Mouse (Mus musculus): ENCODE measurements around the gene Clec16a. TPM values are rescaled to one million over a fixed set of nuclear protein-coding genes. Genes with fewer than 3 reads are reported as not detected.

Gene Clec16a
- polyA plus RNA-seq (2015; fragmentation: Nextera tagmentation; extraction: Ambion mirVana): 66.2 and 72.3 TPM in 2 replicates

DNA sequence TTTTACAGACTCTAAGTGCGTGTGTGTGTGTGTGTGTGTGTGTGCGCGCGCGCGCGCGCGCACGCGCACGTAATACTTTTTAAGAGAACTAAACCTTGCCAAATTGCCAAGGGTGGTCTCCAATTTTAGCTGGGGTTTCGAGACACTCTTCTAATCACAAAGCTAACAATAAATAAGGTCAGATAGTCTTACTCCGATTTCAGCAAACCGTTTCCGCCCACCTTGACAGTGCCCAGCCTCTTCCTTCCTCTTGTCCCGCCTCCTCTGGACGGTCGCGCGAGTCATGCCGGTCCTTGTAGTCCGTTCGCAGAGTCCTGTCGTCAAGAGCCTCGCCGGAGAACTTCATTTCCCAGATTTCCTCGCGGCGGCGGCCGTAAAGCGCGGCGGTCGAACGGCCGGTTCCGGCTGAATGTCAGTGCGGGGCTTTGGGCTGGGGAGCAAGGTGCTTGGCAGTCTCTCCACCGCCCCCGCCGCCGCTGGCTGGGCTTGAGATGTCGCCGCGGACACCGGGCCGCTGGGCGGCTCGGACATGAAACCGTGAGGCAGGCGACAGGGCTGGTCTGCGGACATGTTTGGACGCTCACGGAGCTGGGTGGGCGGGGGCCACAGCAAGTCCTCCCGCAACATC, at the start of gene Clec16a:
TSS of gene Clec16a (plus strand) at position 345 of the 628 bp plus-strand sequence.

DNA sequence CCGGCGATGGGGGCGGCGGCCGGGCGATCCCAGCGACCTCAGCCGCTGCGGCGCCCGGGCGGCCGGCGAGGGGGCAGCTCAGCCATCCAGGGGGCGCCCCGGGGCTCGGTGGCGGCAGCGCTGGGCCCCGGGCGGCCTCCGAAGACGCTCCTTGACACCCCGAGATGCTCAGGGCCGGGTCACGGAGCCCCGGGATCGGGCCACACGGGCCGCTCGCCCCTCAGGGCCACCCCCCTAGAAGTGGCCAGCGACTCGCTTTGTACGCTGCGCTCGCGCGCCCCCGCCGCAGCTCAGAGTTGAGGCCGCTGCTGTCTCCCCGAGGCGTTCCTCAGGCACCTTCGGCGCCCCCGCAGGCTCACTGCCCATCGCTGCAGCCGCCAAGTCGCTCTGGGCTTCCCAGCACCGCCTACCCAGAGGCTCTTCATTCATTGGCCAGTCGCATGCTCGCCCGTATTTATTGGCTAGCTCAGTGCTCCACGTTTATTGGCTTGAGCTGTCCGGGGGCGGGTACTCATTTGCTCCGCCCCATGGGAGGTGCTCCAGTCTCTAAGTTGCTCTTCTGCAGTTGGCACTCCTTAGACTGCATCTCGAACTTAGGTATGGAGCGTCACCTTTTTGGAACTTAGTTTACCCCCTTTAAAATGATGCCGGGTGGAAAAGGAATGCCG, 2.3 kb upstream of the Clec16a start, which contains the start of gene Dexi:
TSS of gene Dexi (minus strand) at position 357 of the 668 bp plus-strand sequence.

DNA sequence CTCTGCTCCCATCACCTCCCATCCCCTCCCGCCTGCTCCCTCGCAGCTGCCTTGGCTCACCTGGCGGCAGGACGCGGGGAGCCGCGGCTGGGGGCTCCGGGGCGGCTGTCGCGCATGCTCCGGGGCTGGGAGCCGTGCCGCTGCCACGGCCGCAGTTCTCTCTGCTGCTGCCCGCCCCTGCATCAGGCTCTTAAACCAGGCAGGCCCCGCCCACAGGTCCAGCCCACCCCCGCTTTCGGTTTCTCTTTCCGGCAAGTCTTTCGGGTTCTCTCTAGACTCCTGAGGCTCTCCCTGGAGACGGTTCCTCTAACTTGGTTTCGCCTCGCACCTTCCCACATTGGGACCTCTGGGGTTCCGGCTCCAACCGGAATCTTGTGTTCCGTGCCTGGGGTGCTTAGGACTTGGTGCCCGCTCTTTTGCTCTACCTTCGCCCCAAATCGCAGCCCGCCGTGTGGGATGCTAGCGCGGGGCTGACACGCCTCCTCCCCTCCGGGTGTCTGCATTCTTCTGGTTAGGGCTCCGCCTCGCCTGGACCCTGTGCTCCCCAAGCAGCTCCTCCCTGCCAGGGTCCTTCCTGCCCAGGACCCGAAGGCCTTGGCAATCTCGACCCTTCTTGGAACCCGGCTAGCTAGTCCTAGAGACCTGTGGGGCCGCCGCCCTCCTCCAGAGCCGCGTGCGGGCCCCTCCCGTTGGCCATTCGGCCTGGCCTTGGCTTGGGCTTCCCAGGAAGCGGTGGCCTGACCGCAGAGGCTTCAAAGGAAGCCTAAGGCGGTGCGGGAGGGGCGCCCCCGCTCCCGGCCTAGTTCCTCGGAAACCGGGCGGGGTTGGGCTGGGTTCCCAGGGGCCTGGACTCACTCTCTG, 240.5 kb downstream of the Clec16a start, which contains the start of gene Socs1:
TSS of gene Socs1 (minus strand) at position 166 of the 861 bp plus-strand sequence.

DNA sequence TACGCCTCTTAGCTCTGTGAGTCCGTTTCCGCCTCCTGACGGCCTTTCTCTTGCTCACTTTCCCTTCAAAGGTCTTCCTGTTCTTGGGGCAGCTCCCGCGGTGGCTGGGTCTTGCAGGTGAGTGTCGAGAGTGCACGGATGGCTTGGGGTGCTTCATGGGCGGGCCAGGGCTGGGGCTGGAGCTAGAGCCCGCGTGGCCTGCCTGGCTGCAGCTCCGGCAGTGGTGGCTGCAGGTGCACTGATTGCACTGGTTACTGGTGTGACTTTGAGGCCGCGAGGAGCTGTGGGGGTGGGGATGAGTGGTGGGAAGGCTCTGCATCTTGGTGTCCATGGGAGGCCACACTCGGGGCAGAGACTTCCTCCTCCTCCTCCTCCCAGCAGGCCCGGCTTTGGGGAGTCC, 243.1 kb downstream of the Clec16a start, which contains the start of gene Tnp2:
TSS of gene Tnp2 (minus strand) at position 390 of the 400 bp plus-strand sequence.

DNA sequence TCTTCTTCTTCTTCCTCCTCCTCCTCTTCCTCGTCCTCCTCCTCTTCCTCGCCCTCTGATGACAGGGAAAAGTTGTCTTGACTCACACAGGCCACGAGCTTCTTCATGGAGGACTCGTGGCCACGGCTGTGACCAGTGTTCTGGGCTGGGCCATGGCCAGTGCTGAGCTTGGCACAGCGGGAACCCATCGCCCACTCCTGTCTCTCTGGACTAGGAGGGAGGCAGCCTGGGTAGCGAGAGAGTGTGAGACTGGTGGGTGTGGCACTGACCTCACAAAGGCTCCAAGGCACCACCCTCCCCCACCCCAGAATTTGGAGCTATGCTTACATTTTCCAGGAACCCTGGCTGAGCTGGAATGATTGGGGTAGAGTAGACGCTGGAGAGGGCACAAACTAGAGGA, 245.6 kb downstream of the Clec16a start, which contains the start of gene Prm3:
TSS of gene Prm3 (minus strand) at position 213 of the 400 bp plus-strand sequence.

Other genes with a start within 250 kb of the Clec16a start
- gene Emp2, start 231.4 kb upstream of the Clec16a start, polyA plus RNA-seq (2015; fragmentation: Nextera tagmentation; extraction: Ambion mirVana): 30.4 and 31.1 TPM in 2 replicates
- 37.8 and 43.0 TPM in 2 replicates for gene Tekt5, start 149.8 kb upstream of the Clec16a start, polyA plus RNA-seq (2015; fragmentation: Nextera tagmentation; extraction: Ambion mirVana)
- gene Nubp1, start 133.4 kb upstream of the Clec16a start, polyA plus RNA-seq (2015; fragmentation: Nextera tagmentation; extraction: Ambion mirVana): 35.6 and 42.3 TPM in 2 replicates
- gene Tvp23a, start 98.0 kb upstream of the Clec16a start, polyA plus RNA-seq (2015; fragmentation: Nextera tagmentation; extraction: Ambion mirVana): 35.4 and 39.1 TPM in 2 replicates
- 0.36 and 0.42 TPM in 2 replicates for gene Ciita, start 65.3 kb upstream of the Clec16a start, polyA plus RNA-seq (2015; fragmentation: Nextera tagmentation; extraction: Ambion mirVana)
- 27.2 and 32.4 TPM in 2 replicates for gene Dexi, start 2.3 kb upstream of the Clec16a start, polyA plus RNA-seq (2015; fragmentation: Nextera tagmentation; extraction: Ambion mirVana)
- 6.7 and 6.9 TPM in 2 replicates for gene Socs1, start 240.2 kb downstream of the Clec16a start, polyA plus RNA-seq (2015; fragmentation: Nextera tagmentation; extraction: Ambion mirVana)
- not detected in 2 replicates for gene Tnp2, start 243.3 kb downstream of the Clec16a start, polyA plus RNA-seq (2015; fragmentation: Nextera tagmentation; extraction: Ambion mirVana)
- not detected in 2 replicates for gene Prm3, start 245.6 kb downstream of the Clec16a start, polyA plus RNA-seq (2015; fragmentation: Nextera tagmentation; extraction: Ambion mirVana)